Mouse (Mus musculus) E14TG2a.4 (cell line): ENCODE data around the gene Sbk1.

ENCODE experiments used
- CTCF ChIP-seq: conservative IDR thresholded peaks from 2 replicates; pipeline ENCODE4 v1.5.1; 2014; ENCODE audit warnings: low read length
- NANOG ChIP-seq: IDR thresholded peaks from 2 replicates; pipeline ENCODE4 v1.6.1; 2014; ENCODE audit warnings: borderline replicate concordance, low read length, mixed read lengths

DNA sequence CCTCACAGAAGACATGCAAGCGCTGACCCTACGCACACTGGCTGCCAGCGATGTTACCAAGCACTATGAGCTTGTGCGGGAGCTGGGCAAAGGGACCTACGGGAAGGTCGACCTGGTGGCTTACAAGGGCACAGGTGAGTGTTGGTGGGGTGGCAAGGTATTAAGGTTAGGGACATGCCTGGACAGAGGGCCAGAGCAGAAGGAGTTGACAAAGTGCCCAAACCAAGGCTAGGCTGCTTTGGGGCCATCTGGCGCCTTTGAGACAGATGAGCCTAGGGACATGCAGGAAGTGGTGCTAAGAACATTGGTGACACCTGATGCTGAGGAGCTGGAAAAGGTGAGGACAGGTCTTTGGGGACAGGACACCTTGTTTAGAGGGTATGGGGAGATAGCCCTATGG is 17.5 kb downstream of the Sbk1 start:
- no peak for TF ChIP-seq CTCF
- no peak for TF ChIP-seq NANOG
